Comparison of ENCODE assay signal across 9 mouse cellular contexts in genomic region chr17:15977374-15978031, GRCm38 (mm10).
DNase-seq lines count a peak whose midpoint lies in the region; ATAC-seq and TF ChIP-seq lines count a peak whose summit lies in the region.
"Had no signal": no experiment of that assay in that cellular context is flagged by ENCODE, and none has a peak within 500 bp of the region (broad histone marks: within the 10 kb centered on the region; RNA-seq: fewer than 3 reads in every experiment).

No protein-coding gene starts in this region.

- H3K4me2 ChIP-seq in midbrain, embryonic 15.5 days: no peak overlapping the region

- H3K36me3 ChIP-seq in hindbrain, embryonic 10.5 days: no peaks in the 10 kb centered on the region
- no peaks in the 10 kb centered on the region for H3K36me3 ChIP-seq in midbrain, embryonic 15.5 days (replicated peaks)

- peak; percentile 95 for ATAC-seq in midbrain, embryonic 15.5 days (replicated peaks)
- ATAC-seq in erythroblast, adult 5-6 weeks (replicated peaks; ENCODE audit: low FRiP score, poor library complexity, severe bottlenecking): no peak

- H3K9me3 ChIP-seq in hindbrain, embryonic 10.5 days: no peaks in the 10 kb centered on the region
- H3K9me3 ChIP-seq in midbrain, embryonic 15.5 days: no peaks in the 10 kb centered on the region

- peak overlapping the region; percentile 9 for H3K27ac ChIP-seq in hindbrain, embryonic 10.5 days
- peak overlapping the region; percentile 42; the same call in 1 of the 2 replicates for H3K27ac ChIP-seq in midbrain, embryonic 15.5 days

- H3K4me1 ChIP-seq in hindbrain, embryonic 10.5 days (replicated peaks): peaks cover 14% of the 10 kb centered on the region; the same call in 1 of the 2 replicates
- H3K4me1 ChIP-seq in midbrain, embryonic 15.5 days: peaks cover 8% of the 10 kb centered on the region

- H3K9ac ChIP-seq in midbrain, embryonic 15.5 days: no peak overlapping the region

- no peak for TF ChIP-seq CTCF in brain, embryonic 14.5 days (IDR thresholded peaks at IDR 0.05; ENCODE audit: borderline replicate concordance, extremely low read depth, insufficient read depth, insufficient read length)

- TF ChIP-seq POLR2A in brain, embryonic 14.5 days (IDR thresholded peaks at IDR 0.05; ENCODE audit: borderline replicate concordance, extremely low read depth, insufficient read depth, insufficient read length, poor library complexity, severe bottlenecking): no peak

- DNase-seq in embryo, embryonic 11 days: peak; percentile 72
- DNase-seq in embryo, embryonic 9.5 days (ENCODE audit: extremely low spot score): no peak
- peak; percentile 94 for DNase-seq in brain, embryonic 14.5 days (ENCODE audit: low read depth)
- DNase-seq in hindbrain, embryonic 10.5 days (ENCODE audit: low spot score): peak; percentile 46
- DNase-seq in layer of hippocampus, adult 11-12 months (ENCODE audit: low spot score): no peak
- DNase-seq in right cerebral cortex, postnatal 14 days: no peak
- DNase-seq: B cell, adult 2 months had no signal

- H3K4me3 ChIP-seq in hindbrain, embryonic 10.5 days: no peak overlapping the region
- H3K4me3 ChIP-seq in midbrain, embryonic 15.5 days: no peak overlapping the region

- no peaks in the 10 kb centered on the region for H3K27me3 ChIP-seq in hindbrain, embryonic 10.5 days (ENCODE audit: insufficient read depth, poor library complexity, severe bottlenecking)
- H3K27me3 ChIP-seq in midbrain, embryonic 15.5 days (replicated peaks): no peaks in the 10 kb centered on the region

- WGBS in hindbrain, embryonic 10.5 days: 48% methylated on average over 7 of the region's 7 CpGs
- WGBS in midbrain, embryonic 15.5 days: 13% methylated on average over 7 of the region's 7 CpGs

Comparison
In these comparisons a context has a peak if more than half of its experiments do, and no peak if none do; other contexts are left out.
1. DNase-seq: peak in embryo, embryonic 11 days (single experiment), brain, embryonic 14.5 days (single experiment) and hindbrain, embryonic 10.5 days (single experiment); none in embryo, embryonic 9.5 days (single experiment), layer of hippocampus, adult 11-12 months (single experiment) and right cerebral cortex, postnatal 14 days (single experiment).